Mouse (Mus musculus) myocyte (in vitro differentiated cells): ENCODE data around the gene Ppp3r1.

Experiments
- CEBPB ChIP-seq: IDR thresholded peaks from 2 replicates; pipeline ENCODE4 v1.6.1; 2011; ENCODE audit warnings: mild to moderate bottlenecking, moderate library complexity; ENCODE audit not compliant: poor library complexity, insufficient read depth, severe bottlenecking
- MAX ChIP-seq: IDR thresholded peaks from one replicate; pipeline ENCODE4 v1.6.1; 2011; ENCODE audit warnings: low read depth, mild to moderate bottlenecking, control low read depth
- POLR2A ChIP-seq: IDR thresholded peaks from one replicate; pipeline ENCODE4 v1.6.1; 2011; ENCODE audit warnings: low read depth, mild to moderate bottlenecking, control low read depth, moderate library complexity; ENCODE audit not compliant: insufficient read length
- REST ChIP-seq: IDR thresholded peaks from one replicate; pipeline ENCODE4 v1.6.1; 2011; ENCODE audit warnings: mild to moderate bottlenecking, control low read depth, moderate library complexity; ENCODE audit not compliant: insufficient read depth, insufficient read length
- TCF3 ChIP-seq: IDR thresholded peaks from one replicate; pipeline ENCODE4 v1.6.1; 2011; ENCODE audit warnings: low read depth, control low read depth; ENCODE audit not compliant: insufficient read length
- USF1 ChIP-seq: IDR thresholded peaks from one replicate; pipeline ENCODE4 v1.6.1; 2011; ENCODE audit warnings: low read depth, mild to moderate bottlenecking, control low read depth, moderate library complexity

DNA sequence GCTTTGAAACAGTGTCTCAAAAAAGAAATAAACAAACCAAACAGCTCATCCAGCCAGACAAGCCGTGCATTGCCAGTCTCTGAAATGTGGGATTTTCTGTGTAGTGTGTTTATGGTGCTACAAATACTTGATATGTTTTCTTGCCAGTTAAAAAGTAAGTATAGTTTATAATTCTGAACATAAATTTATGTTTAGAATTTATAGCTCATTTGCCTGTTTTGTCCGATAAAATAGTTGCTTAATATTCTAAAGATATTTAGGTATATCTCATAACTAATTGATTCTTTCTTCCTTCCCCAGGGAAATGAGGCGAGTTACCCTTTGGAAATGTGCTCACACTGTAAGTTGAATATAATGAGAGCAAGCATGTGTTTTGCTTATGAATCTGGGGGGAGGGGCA, 22.7 kb downstream of the Ppp3r1 start, which contains the start of gene Wdr92:
- TF ChIP-seq POLR2A (no peak), REST (no peak), MAX (no peak), USF1 (no peak), TCF3 (no peak), CEBPB (no peak)
